26 mouse cellular contexts compared by ENCODE assay signal in genomic region chr11:100981236-100981635, GRCm38 (mm10). TPM values are rescaled to one million over a fixed set of nuclear protein-coding genes. Genes with fewer than 3 reads are reported as not detected.
A peak's percentile ranks its signal among the peaks of the same experiment; 100 is the strongest.
DNase-seq lines count a peak whose midpoint lies in the region; ATAC-seq and TF ChIP-seq lines count a peak whose summit lies in the region.
"Had no signal": no experiment of that assay in that cellular context is flagged by ENCODE, and none has a peak within 500 bp of the region (broad histone marks: within the 10 kb centered on the region; RNA-seq: fewer than 3 reads in every experiment).

No protein-coding gene starts in this region.

- peak overlapping the region; percentile 43 for H3K27ac ChIP-seq in gastrocnemius, adult 2 months
- no peak overlapping the region for H3K27ac ChIP-seq in heart, embryonic 14.5 days (replicated peaks in 1 of 2; ENCODE audit: control insufficient read depth in 1 of 2, insufficient read depth in 1 of 2, low read depth in 2 of 2, low read length in 2 of 2)
- no peak overlapping the region for H3K27ac ChIP-seq in heart, embryonic 11.5 days (ENCODE audit: low read depth, low read length)
- no peak overlapping the region for H3K27ac ChIP-seq in limb, embryonic 11.5 days (replicated peaks; ENCODE audit: low read depth, low read length)
- H3K27ac ChIP-seq in limb, embryonic 10.5 days = no peak overlapping the region
- peak overlapping the region; percentile 56 for H3K27ac ChIP-seq in brown adipose tissue, adult 24 weeks (replicated peaks; ENCODE audit: low read depth, low read length)
- H3K27ac ChIP-seq: embryonic facial prominence, embryonic 13.5 days; embryonic facial prominence, embryonic 15.5 days; forebrain, embryonic 10.5 days; forebrain, embryonic 12.5 days had no signal

- peak overlapping the region; percentile 4; the same call in 1 of the 2 replicates for H3K9ac ChIP-seq in heart, embryonic 14.5 days (ENCODE audit: low read length)
- H3K9ac ChIP-seq in heart, embryonic 11.5 days (ENCODE audit: low read depth, low read length) = no peak overlapping the region
- H3K9ac ChIP-seq in limb, embryonic 11.5 days (ENCODE audit: low read length) = no peak overlapping the region
- H3K9ac ChIP-seq: embryonic facial prominence, embryonic 13.5 days; embryonic facial prominence, embryonic 15.5 days; forebrain, embryonic 12.5 days had no signal

- no peak overlapping the region for H3K4me2 ChIP-seq in heart, embryonic 14.5 days (ENCODE audit: low read length)
- H3K4me2 ChIP-seq in heart, embryonic 11.5 days = no peak overlapping the region
- H3K4me2 ChIP-seq in limb, embryonic 11.5 days (ENCODE audit: low read depth, severe bottlenecking) = no peak overlapping the region
- H3K4me2 ChIP-seq: embryonic facial prominence, embryonic 13.5 days; embryonic facial prominence, embryonic 15.5 days; forebrain, embryonic 12.5 days had no signal

- H3K36me3 ChIP-seq in heart, embryonic 14.5 days (ENCODE audit: control insufficient read depth, insufficient read depth, low read length) = no peaks in the 10 kb centered on the region
- H3K36me3 ChIP-seq in heart, embryonic 11.5 days (ENCODE audit: control insufficient read depth, insufficient read depth, low read length) = no peaks in the 10 kb centered on the region
- no peaks in the 10 kb centered on the region for H3K36me3 ChIP-seq in limb, embryonic 11.5 days (ENCODE audit: control insufficient read depth, insufficient read depth, low read length)
- no peaks in the 10 kb centered on the region for H3K36me3 ChIP-seq in limb, embryonic 10.5 days
- H3K36me3 ChIP-seq: embryonic facial prominence, embryonic 13.5 days; embryonic facial prominence, embryonic 15.5 days; forebrain, embryonic 10.5 days; forebrain, embryonic 12.5 days had no signal

- no peak for TF ChIP-seq CTCF in gastrocnemius, adult 2 months (IDR thresholded peaks at IDR 0.05)

- DNase-seq in gastrocnemius, adult 2 months = no peak
- DNase-seq in gastrocnemius, postnatal 36 days = no peak
- peak; percentile 16 for DNase-seq in limb, embryonic 11.5 days (ENCODE audit: low spot score)
- DNase-seq in limb, embryonic 10.5 days (ENCODE audit: low spot score) = no peak
- no peak for DNase-seq in Muller cell, postnatal 12 days (ENCODE audit: inconsistent ontology term)
- DNase-seq: adrenal gland, postnatal 10 days; adrenal gland, postnatal 36 days; cerebellum, adult 11 months; cerebellum, adult 18-20 months; cerebellum, adult 8-10 months; cerebellum, adult 9-11 months; cerebellum, postnatal 14 days; cerebellum, postnatal 36 days; embryo, embryonic 11 days had no signal

- intact Hi-C loops in gastrocnemius, adult 2 months (cut with DNase I) = loop anchor here (5.0 kb wide), 1 partner anchor 191 kb away; the partner anchor contains the start of genes Cntnap1 and Plekhh3
- intact Hi-C loops in gastrocnemius, postnatal 36 days (cut with DNase I) = no loop called here

- WGBS in heart, embryonic 14.5 days = 65% methylated on average over 3 of the region's 3 CpGs
- WGBS in heart, embryonic 11.5 days (ENCODE audit: insufficient replicate concordance) = 54% methylated on average over 3 of the region's 3 CpGs
- 66% methylated on average over 3 of the region's 3 CpGs for WGBS in limb, embryonic 11.5 days
- WGBS in limb, embryonic 10.5 days = 70% methylated on average over 3 of the region's 3 CpGs

- no peaks in the 10 kb centered on the region for H3K9me3 ChIP-seq in heart, embryonic 14.5 days (ENCODE audit: control insufficient read depth, low read length)
- H3K9me3 ChIP-seq in heart, embryonic 11.5 days (replicated peaks; ENCODE audit: control insufficient read depth, low read length) = no peaks in the 10 kb centered on the region
- H3K9me3 ChIP-seq in limb, embryonic 11.5 days (ENCODE audit: control insufficient read depth, low read length) = no peaks in the 10 kb centered on the region
- H3K9me3 ChIP-seq in limb, embryonic 10.5 days (replicated peaks) = no peaks in the 10 kb centered on the region
- H3K9me3 ChIP-seq: embryonic facial prominence, embryonic 13.5 days; embryonic facial prominence, embryonic 15.5 days; forebrain, embryonic 10.5 days; forebrain, embryonic 12.5 days had no signal

- peaks cover 13 to 22% of the 10 kb centered on the region in 2 experiments for H3K4me1 ChIP-seq in heart, embryonic 14.5 days (ENCODE audit: control insufficient read depth in 2 of 2, insufficient read depth in 2 of 2, low read length in 2 of 2)
- peaks cover 4% of the 10 kb centered on the region; the same call in 1 of the 2 replicates for H3K4me1 ChIP-seq in heart, embryonic 11.5 days (ENCODE audit: control insufficient read depth, insufficient read depth, low read length)
- H3K4me1 ChIP-seq in limb, embryonic 11.5 days (ENCODE audit: control insufficient read depth, insufficient read depth, low read length) = peaks cover 2% of the 10 kb centered on the region; the same call in 1 of the 2 replicates
- H3K4me1 ChIP-seq in limb, embryonic 10.5 days = peaks cover 7% of the 10 kb centered on the region; the same call in 1 of the 2 replicates
- peaks cover 15% of the 10 kb centered on the region; the same call in 1 of the 2 replicates for H3K4me1 ChIP-seq in brown adipose tissue, adult 24 weeks (ENCODE audit: control insufficient read depth, insufficient read depth, insufficient read length, low read length)

- no peak overlapping the region for H3K4me3 ChIP-seq in gastrocnemius, adult 2 months
- H3K4me3 ChIP-seq in heart, embryonic 14.5 days (ENCODE audit: control insufficient read depth in 1 of 2, insufficient read depth in 1 of 2, low read depth in 1 of 2, low read length in 2 of 2) = no peak overlapping the region
- no peak overlapping the region for H3K4me3 ChIP-seq in heart, embryonic 11.5 days (ENCODE audit: low read depth, low read length)
- H3K4me3 ChIP-seq in limb, embryonic 11.5 days (ENCODE audit: low read depth, low read length) = no peak overlapping the region
- H3K4me3 ChIP-seq in limb, embryonic 10.5 days = no peak overlapping the region
- H3K4me3 ChIP-seq in brown adipose tissue, adult 24 weeks (ENCODE audit: insufficient read depth, low read depth, low read length) = no peak overlapping the region
- H3K4me3 ChIP-seq: embryonic facial prominence, embryonic 13.5 days; embryonic facial prominence, embryonic 15.5 days; erythroblast, embryonic 14.5 days; forebrain, embryonic 10.5 days; forebrain, embryonic 12.5 days had no signal

- no peaks in the 10 kb centered on the region for H3K27me3 ChIP-seq in heart, embryonic 14.5 days (ENCODE audit: control insufficient read depth, insufficient read depth, low read length)
- H3K27me3 ChIP-seq in heart, embryonic 11.5 days (ENCODE audit: control insufficient read depth, insufficient read depth, low read length) = no peaks in the 10 kb centered on the region
- H3K27me3 ChIP-seq in limb, embryonic 11.5 days (ENCODE audit: control insufficient read depth, insufficient read depth, low read length) = peaks cover 12% of the 10 kb centered on the region
- H3K27me3 ChIP-seq in limb, embryonic 10.5 days (ENCODE audit: low read depth, poor library complexity, severe bottlenecking) = peaks cover 44% of the 10 kb centered on the region
- H3K27me3 ChIP-seq: Patski had no signal

- no peak for ATAC-seq in heart, embryonic 14.5 days (ENCODE audit: insufficient number of reproducible peaks, insufficient read depth, low FRiP score, low read depth)
- ATAC-seq in heart, embryonic 11.5 days (replicated peaks; ENCODE audit: insufficient number of reproducible peaks, low FRiP score, low TSS enrichment) = no peak
- ATAC-seq in limb, embryonic 11.5 days (ENCODE audit: insufficient number of reproducible peaks, low FRiP score, low TSS enrichment, low read depth) = no peak
- ATAC-seq: activated CD4-positive, CD25-positive, alpha-beta regulatory T cell, adult 4 months; forebrain, embryonic 14.5 days; forebrain, embryonic 16.5 days; Patski had no signal

RNA-seq across cellular contexts. Expression of gene Cavin1, which starts 10.5 kb away (rescaled TPM):
- total RNA-seq in gastrocnemius, adult 2 months (2021) = 100 to 1,000 TPM; 133 to 149 TPM
- total RNA-seq in gastrocnemius, postnatal 36 days (2021) = 100 to 1,000 TPM; 148 to 153 TPM
- polyA plus RNA-seq in heart, embryonic 14.5 days (2014; fragmentation: Nextera tagmentation; extraction: Ambion mirVana) = 200 and 204 TPM in 2 replicates
- 113 and 175 TPM in 2 replicates for polyA plus RNA-seq in heart, embryonic 11.5 days (2014; fragmentation: Nextera tagmentation; extraction: Ambion mirVana)
- polyA plus RNA-seq in limb, embryonic 11.5 days (2014; fragmentation: Nextera tagmentation; extraction: Ambion mirVana) = 10.2 and 13.3 TPM in 2 replicates
- polyA plus RNA-seq in limb, embryonic 10.5 days (2016; fragmentation: Nextera tagmentation; extraction: Ambion mirVana) = 21.9 and 24.6 TPM in 2 replicates
- 242 and 279 TPM in 2 replicates for polyA plus RNA-seq in brown adipose tissue, adult 24 weeks (2012; ENCODE audit: insufficient read depth, insufficient read length, missing spikeins)

RNA-seq across cellular contexts. Expression of gene Atp6v0a1, which starts 28.0 kb away (rescaled TPM):
- 10 to 100 TPM; 59.6 to 65.2 TPM for total RNA-seq in gastrocnemius, adult 2 months (2021)
- 10 to 100 TPM; 55.7 to 57.7 TPM for total RNA-seq in gastrocnemius, postnatal 36 days (2021)
- polyA plus RNA-seq in heart, embryonic 14.5 days (2014; fragmentation: Nextera tagmentation; extraction: Ambion mirVana) = 54.8 and 57.2 TPM in 2 replicates
- polyA plus RNA-seq in heart, embryonic 11.5 days (2014; fragmentation: Nextera tagmentation; extraction: Ambion mirVana) = 57.1 and 62.2 TPM in 2 replicates
- polyA plus RNA-seq in limb, embryonic 11.5 days (2014; fragmentation: Nextera tagmentation; extraction: Ambion mirVana) = 27.1 and 32.0 TPM in 2 replicates
- polyA plus RNA-seq in limb, embryonic 10.5 days (2016; fragmentation: Nextera tagmentation; extraction: Ambion mirVana) = 28.1 and 30.2 TPM in 2 replicates
- polyA plus RNA-seq in brown adipose tissue, adult 24 weeks (2012; ENCODE audit: insufficient read depth, insufficient read length, missing spikeins) = 26.1 and 26.7 TPM in 2 replicates

RNA-seq across cellular contexts. Expression of gene Stat3, which starts 41.9 kb away (rescaled TPM):
- total RNA-seq in gastrocnemius, adult 2 months (2021) = 10 to 100 TPM; 40.6 to 44.2 TPM
- total RNA-seq in gastrocnemius, postnatal 36 days (2021) = 10 to 100 TPM; 38.8 to 42.9 TPM
- 51.8 and 53.3 TPM in 2 replicates for polyA plus RNA-seq in heart, embryonic 14.5 days (2014; fragmentation: Nextera tagmentation; extraction: Ambion mirVana)
- 45.0 and 49.0 TPM in 2 replicates for polyA plus RNA-seq in heart, embryonic 11.5 days (2014; fragmentation: Nextera tagmentation; extraction: Ambion mirVana)
- polyA plus RNA-seq in limb, embryonic 11.5 days (2014; fragmentation: Nextera tagmentation; extraction: Ambion mirVana) = 37.1 and 39.4 TPM in 2 replicates
- polyA plus RNA-seq in limb, embryonic 10.5 days (2016; fragmentation: Nextera tagmentation; extraction: Ambion mirVana) = 20.7 and 30.2 TPM in 2 replicates
- polyA plus RNA-seq in brown adipose tissue, adult 24 weeks (2012; ENCODE audit: insufficient read depth, insufficient read length, missing spikeins) = 18.8 and 20.9 TPM in 2 replicates

Comparison
In these comparisons a context has a peak if more than half of its experiments do, and no peak if none do; other contexts are left out.
1. H3K27ac ChIP-seq: peak in gastrocnemius, adult 2 months (single experiment) and brown adipose tissue, adult 24 weeks (single experiment); none in heart, embryonic 14.5 days (0 of 2), heart, embryonic 11.5 days (single experiment), limb, embryonic 11.5 days (single experiment) and limb, embryonic 10.5 days (single experiment).